Mouse (Mus musculus): ENCODE data around the gene Idi2. TPM values are rescaled to one million over a fixed set of nuclear protein-coding genes. Genes with fewer than 3 reads are reported as not detected.
A peak's percentile ranks its signal among the peaks of the same experiment; 100 is the strongest.
"Not testable (repeated sequence)": the region's sequence is repeated elsewhere in the genome, so short reads cannot be mapped to it uniquely, and the experiment has no call there.

Idi2 gene
- polyA plus RNA-seq, 1 experiment from 2014 or later, result not detected

- not testable (repeated sequence) for H3K27ac ChIP-seq; H3K4me3 ChIP-seq (replicated peaks); H3K4me1 ChIP-seq (replicated peaks); H3K4me2 ChIP-seq; H3K27me3 ChIP-seq; H3K36me3 ChIP-seq; H3K9me3 ChIP-seq (replicated peaks)
- peak; percentile 53 for DNase-seq
- 17% methylated on average over 6 of the region's 6 CpGs for WGBS (ENCODE audit: insufficient replicate concordance)
- ATAC-seq (ENCODE audit: low read depth), result peak; percentile 88
- 0 out of 2 replicates have a peak overlapping the region, but pooled peaks have one; percentile 26 for H3K9ac ChIP-seq
These were observed 6.9 kb downstream of the Idi2 start for GRCm38 (mm10) chr13:8959554-8959953.

- not testable (repeated sequence) for H3K9ac ChIP-seq; ATAC-seq (ENCODE audit: low read depth); H3K36me3 ChIP-seq; H3K27me3 ChIP-seq; H3K27ac ChIP-seq; H3K9me3 ChIP-seq (replicated peaks); H3K4me3 ChIP-seq (replicated peaks); H3K4me2 ChIP-seq; DNase-seq
- peaks cover 19% of the 10 kb centered on the region for H3K4me1 ChIP-seq (replicated peaks)
- WGBS (ENCODE audit: insufficient replicate concordance), result 43% methylated on average over 3 of the region's 3 CpGs
These were observed 8.6 kb downstream of the Idi2 start for GRCm38 (mm10) chr13:8961128-8961888.

- H3K9me3 ChIP-seq (replicated peaks); H3K27me3 ChIP-seq; H3K4me3 ChIP-seq (replicated peaks); H3K4me2 ChIP-seq; H3K27ac ChIP-seq; DNase-seq; H3K36me3 ChIP-seq; ATAC-seq (ENCODE audit: low read depth); H3K9ac ChIP-seq: not testable (repeated sequence)
- WGBS (ENCODE audit: insufficient replicate concordance), result 48% methylated on average over 5 of the region's 5 CpGs
- peaks cover 25% of the 10 kb centered on the region for H3K4me1 ChIP-seq (replicated peaks)
These were observed 9.6 kb downstream of the Idi2 start for GRCm38 (mm10) chr13:8962266-8962665.

- WGBS (ENCODE audit: insufficient replicate concordance), result 30% methylated on average over 5 of the region's 5 CpGs
These were observed 12.6 kb downstream of the Idi2 start for GRCm38 (mm10) chr13:8965224-8965623.

GRCm38 (mm10) chr13:8967742-8968141, 15.1 kb downstream of the Idi2 start:
- WGBS (ENCODE audit: insufficient replicate concordance), result 69% methylated on average over 8 of the region's 8 CpGs
- no peaks in the 10 kb centered on the region for H3K27me3 ChIP-seq
- peaks cover 16% of the 10 kb centered on the region for H3K4me1 ChIP-seq (replicated peaks)
- peaks cover 34% of the 10 kb centered on the region for H3K36me3 ChIP-seq
- H3K4me2 ChIP-seq, result no peak overlapping the region
- no peak for ATAC-seq (ENCODE audit: low read depth)
- H3K9me3 ChIP-seq (replicated peaks), result no peaks in the 10 kb centered on the region
- no peak for DNase-seq
- no peak overlapping the region for H3K9ac ChIP-seq
- no peak overlapping the region for H3K27ac ChIP-seq
- H3K4me3 ChIP-seq (replicated peaks), result no peak overlapping the region

More at GRCm38 (mm10) chr13:8965224-8965623, 12.6 kb downstream of the Idi2 start:
- Histone ChIP-seq H3K4me1 (replicated peaks) (peaks cover 18% of the 10 kb centered on the region), H3K9ac (no peak overlapping the region), H3K36me3 (peaks cover 19% of the 10 kb centered on the region), H3K27me3 (no peaks in the 10 kb centered on the region), H3K27ac (no peak overlapping the region), H3K4me3 (replicated peaks) (no peak overlapping the region), H3K4me2 (no peak overlapping the region), H3K9me3 (replicated peaks) (no peaks in the 10 kb centered on the region)
- DNase-seq, result peak; percentile 16
- peak; percentile 76; the same call in 1 of the 2 replicates for ATAC-seq (ENCODE audit: low read depth)

GRCm38 (mm10) chr13:8972369-8972768, 19.7 kb downstream of the Idi2 start:
- ATAC-seq (ENCODE audit: low read depth) (no peak), DNase-seq (no peak)
- Histone ChIP-seq H3K4me1 (replicated peaks) (no peaks in the 10 kb centered on the region), H3K27me3 (no peaks in the 10 kb centered on the region), H3K4me3 (replicated peaks) (no peak overlapping the region), H3K9me3 (replicated peaks) (no peaks in the 10 kb centered on the region), H3K36me3 (peaks cover 76% of the 10 kb centered on the region), H3K27ac (no peak overlapping the region), H3K4me2 (no peak overlapping the region), H3K9ac (no peak overlapping the region)

GRCm38 (mm10) chr13:8972972-8973371, 20.3 kb downstream of the Idi2 start:
- H3K27me3 ChIP-seq, result no peaks in the 10 kb centered on the region
- no peaks in the 10 kb centered on the region for H3K4me1 ChIP-seq (replicated peaks)
- no peaks in the 10 kb centered on the region for H3K9me3 ChIP-seq (replicated peaks)
- ATAC-seq (ENCODE audit: low read depth), result no peak
- no peak overlapping the region for H3K9ac ChIP-seq
- H3K4me3 ChIP-seq (replicated peaks), result no peak overlapping the region
- 59% methylated on average over 3 of the region's 3 CpGs for WGBS (ENCODE audit: insufficient replicate concordance)
- no peak for DNase-seq
- H3K36me3 ChIP-seq, result peaks cover 78% of the 10 kb centered on the region
- no peak overlapping the region for H3K4me2 ChIP-seq
- no peak overlapping the region for H3K27ac ChIP-seq

- no peak overlapping the region for H3K4me3 ChIP-seq (replicated peaks)
- peaks cover 52% of the 10 kb centered on the region for H3K36me3 ChIP-seq
- no peak overlapping the region for H3K9ac ChIP-seq
- no peaks in the 10 kb centered on the region for H3K27me3 ChIP-seq
- H3K9me3 ChIP-seq (replicated peaks), result no peaks in the 10 kb centered on the region
- H3K4me1 ChIP-seq (replicated peaks), result peaks cover 29% of the 10 kb centered on the region
- no peak overlapping the region for H3K4me2 ChIP-seq
- H3K27ac ChIP-seq, result no peak overlapping the region
- no peak for ATAC-seq (ENCODE audit: low read depth)
- DNase-seq, result no peak
- WGBS (ENCODE audit: insufficient replicate concordance), result 75% methylated on average over 6 of the region's 6 CpGs
These were observed 39.6 kb downstream of the Idi2 start for GRCm38 (mm10) chr13:8992231-8992630.

- Histone ChIP-seq H3K4me2 (peak overlapping the region; percentile 83), H3K9ac (peak overlapping the region; percentile 78), H3K4me3 (replicated peaks) (peak overlapping the region; percentile 76), H3K4me1 (replicated peaks) (peaks cover 47% of the 10 kb centered on the region), H3K27ac (peak overlapping the region; percentile 73), H3K36me3 (peaks cover 21% of the 10 kb centered on the region), H3K27me3 (no peaks in the 10 kb centered on the region), H3K9me3 (replicated peaks) (no peaks in the 10 kb centered on the region)
- 1% methylated on average over 33 of the region's 33 CpGs for WGBS (ENCODE audit: insufficient replicate concordance)
- peak; percentile 17 for ATAC-seq (ENCODE audit: low read depth)
- DNase-seq, result no peak
These were observed 42.7 kb downstream of the Idi2 start for GRCm38 (mm10) chr13:8995159-8995989.

GRCm38 (mm10) chr13:8995990-8996786, 43.5 kb downstream of the Idi2 start, which contains the start of gene Gtpbp4:
Gene Gtpbp4 (minus strand): TSS chr13:8996083.
- Histone ChIP-seq H3K36me3 (peaks cover 13% of the 10 kb centered on the region), H3K27me3 (no peaks in the 10 kb centered on the region), H3K4me1 (replicated peaks) (peaks cover 47% of the 10 kb centered on the region), H3K4me2 (peak within 1 kb of the TSS; percentile 83), H3K4me3 (replicated peaks) (peak within 1 kb of the TSS; percentile 76), H3K27ac (peak within 1 kb of the TSS; percentile 96), H3K9me3 (replicated peaks) (no peaks in the 10 kb centered on the region), H3K9ac (peak within 1 kb of the TSS; percentile 91)
- 1% methylated on average over 51 of the region's 51 CpGs for WGBS (ENCODE audit: insufficient replicate concordance)
- DNase-seq, result peak; percentile 95
- peak; percentile 95 for ATAC-seq (ENCODE audit: low read depth)

- peaks cover 47% of the 10 kb centered on the region for H3K4me1 ChIP-seq (replicated peaks)
- ATAC-seq (ENCODE audit: low read depth); H3K36me3 ChIP-seq; H3K9me3 ChIP-seq (replicated peaks); DNase-seq; H3K27me3 ChIP-seq: not testable (repeated sequence)
- H3K4me2 ChIP-seq, result peak overlapping the region; percentile 83
- H3K9ac ChIP-seq, result peak overlapping the region; percentile 91
- H3K4me3 ChIP-seq (replicated peaks), result peak overlapping the region; percentile 76; the same call in 1 of the 2 replicates
- H3K27ac ChIP-seq, result peak overlapping the region; percentile 96
- 77% methylated on average over 5 of the region's 5 CpGs for WGBS (ENCODE audit: insufficient replicate concordance)
These were observed 44.6 kb downstream of the Idi2 start for GRCm38 (mm10) chr13:8997221-8997620.

Measured in liver, embryonic 13.5 days (tissue).